Comparison of ENCODE assay signal across 8 mouse cellular contexts in the genomic region with DNA sequence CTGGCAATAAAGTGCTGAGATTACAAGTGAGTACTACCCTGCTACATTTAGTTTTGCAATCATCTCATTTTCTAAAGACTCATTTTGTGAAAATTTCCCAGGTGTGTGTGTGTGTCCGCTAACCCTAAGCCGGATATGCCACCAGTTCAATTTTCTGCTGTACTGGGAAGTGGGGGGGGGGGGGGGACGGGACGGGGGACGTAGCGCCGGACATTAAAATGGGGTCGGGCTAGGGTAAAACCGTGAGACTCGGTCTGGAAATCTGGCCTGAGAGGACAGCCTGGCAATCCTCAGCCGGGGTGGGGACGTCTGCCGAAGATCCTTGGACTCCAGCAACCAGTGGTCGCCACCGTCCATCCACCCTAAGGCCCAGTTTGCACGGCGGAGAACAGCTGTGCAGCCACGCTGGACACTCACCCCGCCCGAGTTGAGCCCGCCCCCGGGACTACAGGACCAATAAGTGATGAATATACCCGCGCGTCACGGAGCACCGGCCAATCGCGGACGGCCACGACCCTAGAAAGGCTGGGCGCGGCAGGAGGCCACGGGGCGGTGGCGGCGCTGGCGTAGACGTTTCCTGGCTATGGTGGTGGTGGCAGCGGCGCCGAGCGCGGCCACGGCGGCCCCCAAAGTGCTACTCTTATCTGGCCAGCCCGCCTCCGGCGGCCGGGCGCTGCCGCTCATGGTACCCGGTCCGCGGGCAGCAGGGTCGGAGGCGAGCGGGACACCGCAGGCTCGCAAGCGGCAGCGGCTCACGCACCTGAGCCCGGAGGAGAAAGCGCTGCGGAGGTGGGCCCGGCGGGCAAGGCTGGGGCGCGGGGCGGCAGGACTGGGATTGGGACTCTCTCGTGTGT. TPM values are rescaled to one million over a fixed set of nuclear protein-coding genes. Genes with fewer than 3 reads are reported as not detected.
A peak's percentile ranks its signal among the peaks of the same experiment; 100 is the strongest.
DNase-seq lines count a peak whose midpoint lies in the region; ATAC-seq lines count a peak whose summit lies in the region.

Gene Xbp1, plus strand, starts transcription at position 248 of the 854 bp plus-strand sequence.

- peak within 1 kb of the TSS; percentile 63 for H3K4me2 ChIP-seq in intestine, embryonic 14.5 days (ENCODE audit: low read length)

- no peaks in the 10 kb centered on the region for H3K9me3 ChIP-seq in intestine, embryonic 14.5 days (ENCODE audit: control insufficient read depth, low read length)

- DNase-seq in adipocyte (ENCODE audit: low spot score): peak; percentile 94
- peak; percentile 98 for DNase-seq in embryo, embryonic 10 days (ENCODE audit: low spot score)
- DNase-seq in gastrocnemius, postnatal 14 days: peak; percentile 99
- peak; percentile 99 for DNase-seq in intestine, embryonic 14.5 days (ENCODE audit: low spot score)
- DNase-seq in left cerebral cortex, postnatal 14 days (ENCODE audit: low spot score in 2 of 2): peak; percentile 97 to 98
- DNase-seq in mesoderm, embryonic 11.5 days (ENCODE audit: low read depth, low spot score): peak; percentile 96
- DNase-seq in right cerebral cortex, postnatal 36 days (ENCODE audit: low spot score in 2 of 2): peak; percentile 97 to 98
- peak; percentile 97 for DNase-seq in yolk sac, embryonic 10.5 days (ENCODE audit: low spot score)

- peak within 1 kb of the TSS; percentile 93 for H3K4me3 ChIP-seq in intestine, embryonic 14.5 days (ENCODE audit: low read depth, low read length)

- intact Hi-C loops in gastrocnemius, postnatal 14 days (cut with DNase I; ENCODE audit: low total_unique reads): loop anchor here (5.0 kb wide), 1 partner anchor 33 kb away; no protein-coding TSS in a partner anchor
- intact Hi-C loops in left cerebral cortex, postnatal 14 days (cut with DNase I): loop anchor here (5.0 kb wide), 1 partner anchor 33 kb away; no protein-coding TSS in a partner anchor

- no peaks in the 10 kb centered on the region for H3K27me3 ChIP-seq in intestine, embryonic 14.5 days (replicated peaks; ENCODE audit: control insufficient read depth, insufficient read depth, low read length)

- peaks cover 10% of the 10 kb centered on the region for H3K4me1 ChIP-seq in intestine, embryonic 14.5 days (replicated peaks; ENCODE audit: control insufficient read depth, insufficient read depth, low read length)

- peak within 1 kb of the TSS; percentile 99 for H3K9ac ChIP-seq in intestine, embryonic 14.5 days (ENCODE audit: low read length)

- WGBS in intestine, embryonic 14.5 days: under 1% methylated on average over 71 of the region's 72 CpGs

- peak within 1 kb of the TSS; percentile 95 for H3K27ac ChIP-seq in intestine, embryonic 14.5 days (ENCODE audit: low read depth)

- peak; percentile 98 for ATAC-seq in intestine, embryonic 14.5 days (replicated peaks; ENCODE audit: low FRiP score, low TSS enrichment, low read depth)

- peaks cover 35% of the 10 kb centered on the region for H3K36me3 ChIP-seq in intestine, embryonic 14.5 days (ENCODE audit: control insufficient read depth, insufficient read depth, low read length)

RNA-seq across cellular contexts. Expression of gene Xbp1, which starts in this region (rescaled TPM):
- 10 to 100 TPM; 42.7 to 47.5 TPM for total RNA-seq in gastrocnemius, postnatal 14 days (2021)
- polyA plus RNA-seq in intestine, embryonic 14.5 days (2014; fragmentation: Nextera tagmentation; extraction: Ambion mirVana): 168 and 202 TPM in 2 replicates
- total RNA-seq in left cerebral cortex, postnatal 14 days (2021): 10 to 100 TPM; 79.2 to 97.0 TPM

Comparison
In these comparisons a context has a peak if more than half of its experiments do, and no peak if none do; other contexts are left out.
1. Peak in every context shown above with its lines: DNase-seq, ATAC-seq, H3K4me3 ChIP-seq and H3K27ac ChIP-seq.